Mouse (Mus musculus): Measurements from ENCODE around the gene Olfr714. TPM values are rescaled to one million over a fixed set of nuclear protein-coding genes. Genes with fewer than 3 reads are reported as not detected.

Olfr714 gene
- total and polyA plus RNA-seq, 3 experiments, result not detected

DNA sequence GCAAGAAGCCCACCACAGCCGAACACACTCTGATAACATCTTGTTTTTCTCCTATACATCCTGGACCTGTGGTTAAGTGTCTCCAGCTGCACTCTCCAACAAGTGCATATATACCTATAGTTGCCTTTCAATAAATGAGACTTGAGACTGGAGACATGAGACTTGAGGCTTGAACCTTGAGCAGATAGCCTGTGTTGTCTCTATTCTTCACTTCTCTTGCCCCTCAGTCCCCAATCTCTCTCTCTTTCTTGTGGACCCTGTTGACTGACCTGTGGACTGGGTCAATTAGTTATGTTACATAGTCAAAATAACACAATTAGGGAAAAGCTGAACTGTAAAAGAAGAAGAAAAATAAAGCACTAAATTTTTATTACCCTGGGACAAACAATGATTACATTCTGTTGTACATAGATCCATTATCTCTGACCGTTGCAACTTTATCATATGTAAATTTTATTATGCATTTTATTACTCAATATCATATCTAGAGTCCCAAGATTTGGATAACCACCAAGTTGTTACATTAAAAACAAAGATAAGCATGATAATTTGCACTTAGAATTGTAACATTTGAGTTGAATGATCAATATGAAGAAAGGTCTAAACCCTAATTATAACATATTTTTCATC is 30.7 kb upstream of the Olfr714 start:
- no peak for TF ChIP-seq EP300 (IDR thresholded peaks at IDR 0.05; ENCODE audit: low read depth in 1 of 2, low read length in 2 of 2)
- no peak for TF ChIP-seq POLR2A (IDR thresholded peaks at IDR 0.05; ENCODE audit: control insufficient read depth in 1 of 2, insufficient read depth in 1 of 2, low read depth in 1 of 2, low read length in 2 of 2, poor library complexity in 1 of 2)
- TF ChIP-seq NRF1 (IDR thresholded peaks at IDR 0.05; ENCODE audit: insufficient read depth, low read depth, low read length, poor library complexity, severe bottlenecking), result no peak
- no peak for TF ChIP-seq TAL1 (IDR thresholded peaks at IDR 0.05; ENCODE audit: low read length)
- Histone ChIP-seq H3K79me2 (ENCODE audit: control insufficient read depth, insufficient read depth, low read length, poor library complexity) (no peaks in the 10 kb centered on the region), H3K4me1 (ENCODE audit: control insufficient read depth in 1 of 2, insufficient read depth in 2 of 2, low read length in 2 of 2) (no peaks in the 10 kb centered on the region), H3K36me3 (ENCODE audit: control insufficient read depth in 1 of 2, insufficient read depth in 2 of 2, low read length in 2 of 2) (no peaks in the 10 kb centered on the region), H3K9ac (ENCODE audit: control insufficient read depth, low read depth, low read length, poor library complexity, severe bottlenecking) (no peak overlapping the region), H3K27me3 (ENCODE audit: control insufficient read depth in 1 of 2, insufficient read depth in 2 of 2, low read length in 2 of 2) (no peaks in the 10 kb centered on the region), H3K4me3 (ENCODE audit: control insufficient read depth in 1 of 2, insufficient read depth in 1 of 2, low read depth in 2 of 2, low read length in 2 of 2) (no peak overlapping the region), H3K27ac (ENCODE audit: control insufficient read depth, low read depth, low read length) (no peak overlapping the region), H3K9me3 (replicated peaks; ENCODE audit: insufficient read depth, low read length) (no peaks in the 10 kb centered on the region)
- DNase-seq (ENCODE audit: low read depth, low spot score), result no peak

- TF ChIP-seq JUND (IDR thresholded peaks at IDR 0.05; ENCODE audit: low read depth, low read length), result no peak
- TF ChIP-seq ETS1 (IDR thresholded peaks at IDR 0.05; ENCODE audit: low read depth, low read length), result no peak
- no peak overlapping the region for H3K9ac ChIP-seq (ENCODE audit: control insufficient read depth, low read depth, low read length, poor library complexity, severe bottlenecking)
Measured at GRCm38 (mm10) chr7:107043136-107043535, 27.6 kb upstream of the Olfr714 start.

GRCm38 (mm10) chr7:107044407-107044806 is 26.4 kb upstream of the Olfr714 start:
- Histone ChIP-seq H3K79me2 (ENCODE audit: control insufficient read depth, insufficient read depth, low read length, poor library complexity) (no peaks in the 10 kb centered on the region), H3K36me3 (ENCODE audit: control insufficient read depth in 1 of 2, insufficient read depth in 2 of 2, low read length in 2 of 2) (no peaks in the 10 kb centered on the region), H3K4me3 (ENCODE audit: control insufficient read depth in 1 of 2, insufficient read depth in 1 of 2, low read depth in 2 of 2, low read length in 2 of 2) (no peak overlapping the region), H3K27me3 (ENCODE audit: control insufficient read depth in 1 of 2, insufficient read depth in 2 of 2, low read length in 2 of 2) (no peaks in the 10 kb centered on the region), H3K27ac (ENCODE audit: control insufficient read depth, low read depth, low read length) (no peak overlapping the region), H3K9me3 (replicated peaks; ENCODE audit: insufficient read depth, low read length) (no peaks in the 10 kb centered on the region), H3K4me1 (ENCODE audit: control insufficient read depth in 1 of 2, insufficient read depth in 2 of 2, low read length in 2 of 2) (no peaks in the 10 kb centered on the region), H3K9ac (ENCODE audit: control insufficient read depth, low read depth, low read length, poor library complexity, severe bottlenecking) (no peak overlapping the region)
- peak; percentile 4 for DNase-seq (ENCODE audit: low read depth, low spot score)
- TF ChIP-seq CHD1 (IDR thresholded peaks at IDR 0.05; ENCODE audit: low read depth, low read length) (no peak), E2F4 (IDR thresholded peaks at IDR 0.05; ENCODE audit: borderline replicate concordance, low read depth, low read length) (no peak), TBP (IDR thresholded peaks at IDR 0.05; ENCODE audit: low read depth, low read length) (no peak), SIN3A (IDR thresholded peaks at IDR 0.05; ENCODE audit: low read length) (no peak), MAFK (IDR thresholded peaks at IDR 0.05; ENCODE audit: borderline replicate concordance, low read depth, low read length) (no peak), CTCF (IDR thresholded peaks at IDR 0.05 in 2 of 3, conservative IDR thresholded peaks at IDR 0.05 in 1 of 3; ENCODE audit: control insufficient read depth in 1 of 3, insufficient read depth in 1 of 3, low read depth in 2 of 3, low read length in 3 of 3, poor library complexity in 1 of 3, severe bottlenecking in 1 of 3) (no peak), USF1 (IDR thresholded peaks at IDR 0.05; ENCODE audit: low read depth, low read length) (no peak), ELF1 (IDR thresholded peaks at IDR 0.05; ENCODE audit: low read depth, low read length) (no peak), NRF1 (IDR thresholded peaks at IDR 0.05; ENCODE audit: insufficient read depth, low read depth, low read length, poor library complexity, severe bottlenecking) (no peak), CHD2 (IDR thresholded peaks at IDR 0.05; ENCODE audit: low read length) (no peak), ZNF384 (IDR thresholded peaks at IDR 0.05; ENCODE audit: low read depth, low read length) (no peak), TAL1 (IDR thresholded peaks at IDR 0.05; ENCODE audit: low read length) (no peak), TCF12 (IDR thresholded peaks at IDR 0.05; ENCODE audit: low read depth, low read length) (no peak), KAT2A (conservative IDR thresholded peaks at IDR 0.05; ENCODE audit: low read depth, low read length) (no peak), MYB (IDR thresholded peaks at IDR 0.05; ENCODE audit: low read depth, low read length) (no peak)

More at GRCm38 (mm10) chr7:107043136-107043535, 27.6 kb upstream of the Olfr714 start:
- Histone ChIP-seq H3K27ac (ENCODE audit: control insufficient read depth, low read depth, low read length) (no peak overlapping the region), H3K36me3 (ENCODE audit: control insufficient read depth in 1 of 2, insufficient read depth in 2 of 2, low read length in 2 of 2) (no peaks in the 10 kb centered on the region), H3K9me3 (replicated peaks; ENCODE audit: insufficient read depth, low read length) (no peaks in the 10 kb centered on the region), H3K79me2 (ENCODE audit: control insufficient read depth, insufficient read depth, low read length, poor library complexity) (no peaks in the 10 kb centered on the region), H3K4me1 (ENCODE audit: control insufficient read depth in 1 of 2, insufficient read depth in 2 of 2, low read length in 2 of 2) (no peaks in the 10 kb centered on the region), H3K4me3 (ENCODE audit: control insufficient read depth in 1 of 2, insufficient read depth in 1 of 2, low read depth in 2 of 2, low read length in 2 of 2) (no peak overlapping the region), H3K27me3 (ENCODE audit: control insufficient read depth in 1 of 2, insufficient read depth in 2 of 2, low read length in 2 of 2) (no peaks in the 10 kb centered on the region)
- no peak for DNase-seq (ENCODE audit: low read depth, low spot score)

Measured in MEL (cell line).